Mouse (Mus musculus): Measurements from ENCODE around the gene Oxgr1. TPM values are rescaled to one million over a fixed set of nuclear protein-coding genes. Genes with fewer than 3 reads are reported as not detected.

Gene Oxgr1
- polyA plus RNA-seq, 3 experiments from 2014 or later: not detected

- no peak for ATAC-seq
Measured at GRCm38 (mm10) chr14:119980698-119981235, 61.5 kb downstream of the Oxgr1 start.

Other genes with a start within 250 kb of the Oxgr1 start
- gene Mbnl2, start 233.2 kb upstream of the Oxgr1 start, polyA plus RNA-seq (2017; shearing (Covaris generic)): 10 to 100 TPM; 42.4 to 57.5 (median 51.7) TPM